ENCODE assay signal across 7 mouse cellular contexts in the genomic region with DNA sequence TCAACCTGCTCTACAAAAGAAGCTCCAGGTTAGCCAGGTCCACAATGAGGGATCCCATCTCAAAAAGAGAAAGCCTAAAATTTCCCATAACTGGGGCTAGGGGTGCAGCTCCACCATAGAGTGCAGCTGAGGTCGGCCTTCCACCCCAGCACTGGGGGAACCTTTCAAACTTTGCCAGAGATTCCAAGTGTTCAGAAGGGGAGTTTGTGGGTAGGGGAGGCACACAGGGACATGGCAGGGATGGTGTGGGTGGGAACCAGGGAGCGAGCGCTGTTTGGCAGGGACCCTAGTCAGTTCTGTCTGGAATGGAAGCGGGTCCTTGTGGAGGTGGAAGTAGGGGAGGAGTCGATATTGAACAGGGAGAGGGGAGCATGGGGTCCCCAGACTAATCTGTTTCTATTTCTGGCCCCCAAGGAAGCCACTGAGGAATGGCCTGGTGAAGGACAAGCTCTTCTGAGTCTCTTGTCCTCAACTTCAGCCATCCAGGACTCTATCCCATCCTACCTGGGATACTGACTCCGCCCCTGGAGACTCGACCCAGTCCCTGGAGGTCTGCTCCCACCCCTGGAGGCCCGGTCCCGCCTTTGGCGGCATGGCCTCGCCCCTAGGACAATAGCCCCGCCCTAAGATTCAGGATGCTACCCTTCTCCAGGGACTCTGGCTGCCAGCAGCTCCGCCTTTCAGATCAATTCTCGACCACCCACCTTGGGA. TPM values are rescaled to one million over a fixed set of nuclear protein-coding genes. Genes with fewer than 3 reads are reported as not detected.
DNase-seq lines count a peak whose midpoint lies in the region; ATAC-seq lines count a peak whose summit lies in the region.

Gene Gdf1, plus strand, starts transcription at position 694 of the 711 bp plus-strand sequence.

- intact Hi-C loops in left cerebral cortex, postnatal 25 days (cut with DNase I) = no loop called here

- WGBS in embryonic facial prominence, embryonic 12.5 days = 25% methylated on average over 14 of the region's 14 CpGs
- 34% methylated on average over 14 of the region's 14 CpGs for WGBS in intestine, embryonic 16.5 days
- 24% methylated on average over 14 of the region's 14 CpGs for WGBS in neural tube, embryonic 13.5 days

- peaks cover 10% of the 10 kb centered on the region for H3K27me3 ChIP-seq in embryonic facial prominence, embryonic 12.5 days
- H3K27me3 ChIP-seq in intestine, embryonic 16.5 days (replicated peaks; ENCODE audit: control insufficient read depth, insufficient read depth, low read length) = no peaks in the 10 kb centered on the region
- H3K27me3 ChIP-seq in neural tube, embryonic 13.5 days = peaks cover 10% of the 10 kb centered on the region

- no peak for DNase-seq in left cerebral cortex, postnatal 25 days (ENCODE audit: low spot score in 2 of 2)
- DNase-seq in left cerebral cortex, adult 11 months (ENCODE audit: low spot score) = no peak
- no peak for DNase-seq in spleen, adult 12 weeks (ENCODE audit: low spot score)
- no peak for DNase-seq in adrenal gland, adult (ENCODE audit: inconsistent age in 2 of 2, low spot score in 1 of 2)

- no peaks in the 10 kb centered on the region for H3K9me3 ChIP-seq in embryonic facial prominence, embryonic 12.5 days
- H3K9me3 ChIP-seq in intestine, embryonic 16.5 days (ENCODE audit: control insufficient read depth, low read length) = no peaks in the 10 kb centered on the region
- no peaks in the 10 kb centered on the region for H3K9me3 ChIP-seq in neural tube, embryonic 13.5 days

- ATAC-seq in embryonic facial prominence, embryonic 12.5 days (ENCODE audit: insufficient number of reproducible peaks, insufficient read depth, low FRiP score, low TSS enrichment) = no peak
- ATAC-seq in intestine, embryonic 16.5 days = no peak
- ATAC-seq in neural tube, embryonic 13.5 days (ENCODE audit: low read depth) = 0 out of 2 replicates have a peak, but pooled peaks have one; percentile 2

- no peak within 1 kb of the TSS for H3K27ac ChIP-seq in embryonic facial prominence, embryonic 12.5 days
- H3K27ac ChIP-seq in intestine, embryonic 16.5 days (ENCODE audit: low read length) = no peak within 1 kb of the TSS
- H3K27ac ChIP-seq in neural tube, embryonic 13.5 days (replicated peaks) = no peak within 1 kb of the TSS

- H3K4me3 ChIP-seq in embryonic facial prominence, embryonic 12.5 days = peak within 1 kb of the TSS; percentile 11
- H3K4me3 ChIP-seq in intestine, embryonic 16.5 days (ENCODE audit: low read length) = no peak within 1 kb of the TSS; the same call in none of the 2 replicates
- peak within 1 kb of the TSS; percentile 5; the same call in 1 of the 2 replicates for H3K4me3 ChIP-seq in neural tube, embryonic 13.5 days

- peak within 1 kb of the TSS; percentile 34 for H3K4me2 ChIP-seq in embryonic facial prominence, embryonic 12.5 days (replicated peaks)
- 0 out of 2 replicates have a peak within 1 kb of the TSS, but pooled peaks have one; percentile 33 for H3K4me2 ChIP-seq in intestine, embryonic 16.5 days (ENCODE audit: low read depth, low read length)
- peak within 1 kb of the TSS; percentile 28 for H3K4me2 ChIP-seq in neural tube, embryonic 13.5 days

- H3K36me3 ChIP-seq in embryonic facial prominence, embryonic 12.5 days = peaks cover 40% of the 10 kb centered on the region
- peaks cover 27% of the 10 kb centered on the region for H3K36me3 ChIP-seq in intestine, embryonic 16.5 days (ENCODE audit: control insufficient read depth, insufficient read depth, low read length)
- peaks cover 89% of the 10 kb centered on the region for H3K36me3 ChIP-seq in neural tube, embryonic 13.5 days

- peaks cover 23% of the 10 kb centered on the region for H3K4me1 ChIP-seq in embryonic facial prominence, embryonic 12.5 days
- H3K4me1 ChIP-seq in intestine, embryonic 16.5 days (ENCODE audit: control insufficient read depth, insufficient read depth, low read length) = peaks cover 10% of the 10 kb centered on the region; the same call in 1 of the 2 replicates
- peaks cover 33% of the 10 kb centered on the region for H3K4me1 ChIP-seq in neural tube, embryonic 13.5 days (replicated peaks)

- H3K9ac ChIP-seq in embryonic facial prominence, embryonic 12.5 days = peak within 1 kb of the TSS; percentile 26
- peak within 1 kb of the TSS; percentile 12; the same call in 1 of the 2 replicates for H3K9ac ChIP-seq in intestine, embryonic 16.5 days (ENCODE audit: low read depth, low read length)
- peak within 1 kb of the TSS; percentile 49 for H3K9ac ChIP-seq in neural tube, embryonic 13.5 days

RNA-seq across cellular contexts. Expression of gene Gdf1, which starts in this region (rescaled TPM):
- total RNA-seq in left cerebral cortex, postnatal 25 days (2021) = 10 to 100 TPM; 17.7 to 18.9 TPM
- 2.1 and 3.2 TPM in 2 replicates for polyA plus RNA-seq in embryonic facial prominence, embryonic 12.5 days (2016; fragmentation: Nextera tagmentation; extraction: Ambion mirVana)
- 0.53 and 0.78 TPM in 2 replicates for polyA plus RNA-seq in intestine, embryonic 16.5 days (2015; fragmentation: Nextera tagmentation; extraction: Ambion mirVana)
- 2.4 and 3.3 TPM in 2 replicates for polyA plus RNA-seq in neural tube, embryonic 13.5 days (2015; fragmentation: Nextera tagmentation; extraction: Ambion mirVana)
